Mouse (Mus musculus) heart, adult 2 months (tissue): Measurements from ENCODE around the gene Samd13.

Experiments used
- CTCF ChIP-seq: fragments of 200-600 bp; IDR thresholded peaks from 2 replicates; pipeline ENCODE4 v1.8.1; 2022; ENCODE audit warnings: antibody characterized with exemption, mild to moderate bottlenecking, moderate library complexity
- POLR2A ChIP-seq: fragments of 200-500 bp; IDR thresholded peaks from 2 replicates; pipeline ENCODE4 v1.6.1; 2011; ENCODE audit warnings: mild to moderate bottlenecking, low read depth, low read length, control low read depth; ENCODE audit not compliant: insufficient read depth

DNA sequence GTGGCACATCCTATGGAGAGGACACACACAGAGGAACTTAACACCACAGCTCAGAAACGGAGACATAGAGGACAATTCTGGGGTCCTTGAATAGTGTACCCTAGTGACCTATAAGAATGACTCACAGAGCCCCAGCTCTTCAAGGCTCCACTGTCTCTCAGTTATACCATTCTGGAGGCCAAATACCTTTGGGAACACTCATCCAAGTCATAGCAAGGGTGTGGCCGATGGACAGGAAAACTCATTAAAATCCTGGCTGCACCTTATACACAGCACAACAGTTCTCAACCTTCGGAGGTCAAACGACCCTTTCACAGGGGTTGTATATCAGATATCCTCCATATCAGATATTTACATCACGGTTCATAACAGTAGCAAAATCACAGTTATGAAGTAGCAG is 52.9 kb downstream of the Samd13 start:
- no peak for TF ChIP-seq CTCF
- no peak for TF ChIP-seq POLR2A
